Mouse (Mus musculus): ENCODE results near the gene Msx3.

GRCm38 (mm10) chr7:140060936-140061831, 12.3 kb upstream of the Msx3 start:
- TF ChIP-seq CTCF (IDR thresholded peaks at IDR 0.05; ENCODE audit: control insufficient read depth, insufficient read depth, insufficient replicate concordance, low read depth, low read length) (no peak), POLR2A (IDR thresholded peaks at IDR 0.05; ENCODE audit: control insufficient read depth, low read depth, low read length) (no peak)
